Mouse (Mus musculus) cerebellum, postnatal 4 days (tissue): ENCODE measurements around the gene Ick.
"Not testable (repeated sequence)": the region's sequence is repeated elsewhere in the genome, so short reads cannot be mapped to it uniquely, and the experiment has no call there.

Experiments used
- DNase-seq, 2 experiments: peaks; one replicate each; pipeline ENCODE4 v3.0.0; 2022; ENCODE audit warnings: low spot score in 2 of 2, mixed read lengths in 1 of 2

Gene Ick

DNA sequence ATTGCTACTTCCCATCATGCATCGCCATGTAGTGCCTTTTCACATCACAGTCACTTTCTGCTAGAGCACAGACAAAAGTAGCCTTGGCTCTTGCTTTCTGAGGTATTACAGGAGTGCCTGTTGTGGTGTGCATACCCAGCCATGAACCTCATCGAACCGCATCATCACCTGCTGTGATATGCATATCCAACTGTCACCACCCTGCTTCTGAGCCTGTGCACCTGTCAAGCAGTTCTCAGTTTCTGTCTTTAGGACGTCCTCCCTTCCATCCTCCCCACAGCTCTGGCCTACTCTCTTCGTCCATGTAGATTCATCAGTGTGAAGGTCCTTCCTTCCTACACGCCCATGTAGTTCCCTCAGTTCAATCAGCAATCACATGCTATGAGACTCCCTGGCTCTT lies 39.2 kb downstream of the Ick start:
- no peak for DNase-seq

- DNase-seq = not testable (repeated sequence)
These were observed 40.8 kb downstream of the Ick start for GRCm38 (mm10) chr9:78149770-78150169.

- DNase-seq = no peak
These were observed 45.4 kb downstream of the Ick start for GRCm38 (mm10) chr9:78154211-78154977.

DNA sequence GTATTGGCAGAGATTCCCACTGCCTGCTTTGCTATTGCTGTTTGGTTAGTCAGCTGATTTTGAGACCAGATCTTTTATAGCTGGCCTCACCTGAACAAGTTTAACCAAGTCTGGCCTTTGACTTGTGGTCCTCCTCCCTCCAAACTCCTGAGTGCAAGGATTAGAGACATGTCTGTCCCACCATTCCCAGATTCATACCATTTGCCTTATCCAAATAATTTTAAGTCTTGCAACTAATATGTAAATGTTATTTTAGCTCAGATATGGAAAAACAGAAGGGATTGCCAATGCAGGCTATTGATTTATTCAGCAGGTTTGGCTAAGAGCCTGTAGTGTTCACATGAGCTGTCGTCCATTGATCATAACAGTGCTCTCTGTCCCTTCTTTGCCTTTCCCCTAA lies 48.2 kb downstream of the Ick start:
- no peak for DNase-seq

GRCm38 (mm10) chr9:78163291-78163690 lies 54.3 kb downstream of the Ick start:
- no peak for DNase-seq

DNA sequence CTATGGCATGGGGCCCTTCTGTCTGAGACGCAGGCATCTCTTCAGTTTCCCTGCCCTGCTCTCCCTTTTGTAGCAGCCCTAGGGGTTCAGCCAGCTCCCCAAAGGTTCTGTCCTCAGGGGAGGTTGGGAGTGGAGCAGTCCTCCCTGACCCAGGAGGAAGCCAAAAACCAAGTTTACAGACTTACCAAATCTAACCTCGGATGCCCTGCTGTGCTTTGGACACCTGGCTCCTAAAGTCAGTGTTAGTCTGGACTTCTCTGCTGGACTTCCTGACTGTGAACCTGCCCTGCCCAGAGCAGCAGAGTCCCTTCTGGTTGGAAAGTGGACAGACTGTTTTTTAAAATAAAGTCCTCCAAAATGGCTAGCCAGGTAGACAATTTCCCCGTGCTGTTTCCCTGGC lies 55.7 kb downstream of the Ick start:
- no peak for DNase-seq

- no peak for DNase-seq
These were observed 56.5 kb downstream of the Ick start for GRCm38 (mm10) chr9:78165454-78165853.

- no peak for DNase-seq
These were observed 57.9 kb downstream of the Ick start for GRCm38 (mm10) chr9:78166694-78167452.

GRCm38 (mm10) chr9:78167453-78167969 lies 58.5 kb downstream of the Ick start:
- no peak for DNase-seq

DNA sequence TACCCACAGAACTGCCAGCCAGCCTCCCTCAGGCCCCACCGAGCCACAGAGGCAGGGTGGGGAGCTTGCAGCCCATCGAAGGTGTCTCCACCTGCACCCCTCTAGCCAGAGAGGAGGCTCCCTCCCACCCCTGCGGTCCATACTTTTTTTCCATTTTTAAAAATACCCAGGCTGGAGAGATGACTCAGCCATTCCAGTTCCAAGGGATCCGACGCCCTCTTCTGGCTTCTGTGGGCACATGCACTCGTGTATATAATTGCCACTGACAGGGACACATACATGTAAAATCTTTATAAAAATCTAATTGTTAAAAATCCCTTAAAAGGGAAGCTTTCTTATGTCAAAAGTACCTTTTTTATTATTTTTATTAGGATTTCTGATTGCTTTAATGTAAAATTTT lies 59.9 kb downstream of the Ick start:
- DNase-seq = no peak

- no peak for DNase-seq
These were observed 65.0 kb downstream of the Ick start for GRCm38 (mm10) chr9:78174016-78174415.

GRCm38 (mm10) chr9:78174925-78175276 lies 65.9 kb downstream of the Ick start:
- not testable (repeated sequence) for DNase-seq

- DNase-seq = peak; percentile 90 to 96
These were observed 66.5 kb downstream of the Ick start for GRCm38 (mm10) chr9:78175277-78176200.

- peak in 1 of 2 experiments; percentile 60 for DNase-seq
These were observed 67.3 kb downstream of the Ick start for GRCm38 (mm10) chr9:78176201-78176727.

- DNase-seq = no peak
These were observed 67.8 kb downstream of the Ick start for GRCm38 (mm10) chr9:78176831-78177230.

GRCm38 (mm10) chr9:78178197-78178596 lies 69.2 kb downstream of the Ick start:
- no peak for DNase-seq

GRCm38 (mm10) chr9:78179071-78179470 lies 70.1 kb downstream of the Ick start:
- no peak for DNase-seq

DNA sequence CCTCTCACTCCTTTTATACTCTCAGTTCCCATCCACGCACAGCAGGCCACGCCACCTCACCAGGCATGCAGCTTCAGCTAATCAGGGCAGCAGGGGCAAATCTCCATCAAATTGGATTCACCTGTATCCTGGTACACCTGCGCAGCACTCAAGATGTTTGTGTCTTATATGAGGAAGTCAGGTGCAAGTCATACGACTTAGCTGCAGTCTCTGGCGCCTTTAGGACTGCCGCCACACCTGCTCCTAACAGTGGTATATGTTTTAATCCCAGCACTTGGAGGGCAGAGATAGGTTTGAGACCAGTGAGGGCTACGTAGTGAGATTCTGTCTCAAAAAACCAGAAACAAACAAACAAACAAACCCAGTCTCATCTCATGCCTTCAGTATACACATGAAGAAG lies 73.5 kb downstream of the Ick start, which contains the start of gene Gsta4:
Gene Gsta4, plus strand, starts transcription at position 301 of the 400 bp plus-strand sequence.
- DNase-seq = not testable (repeated sequence)

DNA sequence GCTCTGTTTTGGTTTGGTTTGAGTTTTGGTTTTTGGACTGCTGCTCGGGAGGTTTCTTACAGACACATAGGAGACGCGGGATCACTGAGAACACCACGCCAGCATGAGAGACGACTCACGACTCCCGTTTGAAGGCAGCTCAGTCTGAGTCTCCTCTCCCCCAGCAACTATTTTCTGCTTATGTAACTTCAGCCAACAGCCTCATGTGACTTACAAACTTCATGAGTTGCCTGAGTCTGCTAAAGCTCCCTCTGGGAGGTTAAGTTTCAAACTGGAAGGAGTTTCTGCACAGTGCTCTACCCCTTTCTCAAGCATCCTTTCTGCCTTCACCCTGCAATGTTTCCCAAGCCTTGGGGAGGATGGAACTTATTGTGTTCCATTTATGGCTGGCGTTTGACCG lies 76.7 kb downstream of the Ick start:
- no peak for DNase-seq

- DNase-seq = no peak
These were observed 79.9 kb downstream of the Ick start for GRCm38 (mm10) chr9:78188910-78189309.
